26 mouse cellular contexts compared by ENCODE assay signal in the genomic region with DNA sequence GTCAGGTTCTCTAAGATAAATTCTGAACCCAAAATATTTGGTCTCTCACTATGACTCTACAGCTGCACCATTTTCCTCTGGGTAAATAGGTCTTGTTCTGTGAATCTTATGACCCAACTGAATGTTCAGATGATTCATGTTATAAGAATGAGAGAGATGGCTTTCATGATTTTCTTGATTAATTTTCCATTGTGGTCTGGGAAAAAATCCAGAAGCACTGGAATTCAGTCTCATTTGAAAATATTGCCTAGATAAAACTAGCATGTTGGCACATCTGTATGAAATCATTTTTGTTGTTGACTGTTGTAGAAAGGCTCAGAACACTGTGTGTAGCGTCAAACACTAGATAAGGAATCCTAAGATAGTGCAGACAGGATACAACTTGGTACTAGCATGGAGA.
A peak's percentile ranks its signal among the peaks of the same experiment; 100 is the strongest.
DNase-seq lines count a peak whose midpoint lies in the region; ATAC-seq lines count a peak whose summit lies in the region.
"Had no signal": no experiment of that assay in that cellular context is flagged by ENCODE, and none has a peak within 500 bp of the region (broad histone marks: within the 10 kb centered on the region; RNA-seq: fewer than 3 reads in every experiment).

No protein-coding gene starts in this region.

- H3K27me3 ChIP-seq in hindbrain, embryonic 11.5 days (ENCODE audit: control insufficient read depth, insufficient read depth, low read length) = no peaks in the 10 kb centered on the region
- H3K27me3 ChIP-seq: CH12.LX, Patski had no signal

- H3K9ac ChIP-seq in hindbrain, embryonic 11.5 days (ENCODE audit: low read depth, low read length) = no peak overlapping the region

- H3K27ac ChIP-seq in hindbrain, embryonic 11.5 days (ENCODE audit: low read depth, low read length) = no peak overlapping the region

- no peak overlapping the region for H3K4me2 ChIP-seq in hindbrain, embryonic 11.5 days (replicated peaks; ENCODE audit: low read depth, low read length)

- ATAC-seq in hindbrain, embryonic 11.5 days (ENCODE audit: low FRiP score) = no peak
- ATAC-seq: activated CD4-positive, CD25-positive, alpha-beta regulatory T cell, adult 4 months; CD4-positive, CD25-positive, alpha-beta regulatory T cell, adult 4 months; Patski had no signal

- 81% methylated on average over 1 of the region's 1 CpGs for WGBS in hindbrain, embryonic 11.5 days

- no peaks in the 10 kb centered on the region for H3K4me1 ChIP-seq in hindbrain, embryonic 11.5 days (replicated peaks; ENCODE audit: control insufficient read depth, insufficient read depth, low read length)

- H3K36me3 ChIP-seq in hindbrain, embryonic 11.5 days (ENCODE audit: control insufficient read depth, insufficient read depth, low read length) = no peaks in the 10 kb centered on the region
- H3K36me3 ChIP-seq: G1E had no signal

- DNase-seq in 3134 (ENCODE audit: extremely low read depth, insufficient read length, low spot score) (peak; percentile 37), 3T3-L1 (ENCODE audit: low read depth, low spot score) (peak; percentile 2), NIH3T3 (ENCODE audit: low read depth) (peak; percentile 1)
- peak; percentile 94 for DNase-seq in Muller cell, postnatal 12 days (ENCODE audit: inconsistent ontology term)
- DNase-seq in retina, postnatal 1 day = no peak
- no peak for DNase-seq in right cerebral cortex, postnatal 14 days
- no peak for DNase-seq in heart, adult 8-10 months (ENCODE audit: low spot score)
- no peak for DNase-seq in hindbrain, embryonic 11.5 days (ENCODE audit: low spot score)
- DNase-seq: adrenal gland, adult 2 months; adrenal gland, adult 8-10 months; adrenal gland, postnatal 10 days; adrenal gland, postnatal 14 days; adrenal gland, postnatal 25 days; adrenal gland, postnatal 36 days; B cell, adult 2 months; cerebellum, adult 11 months; cerebellum, adult 11-12 months; cerebellum, adult 18-20 months; cerebellum, adult 2 months; cerebellum, adult 8-10 months; cerebellum, adult 9-10 months had no signal

- no peaks in the 10 kb centered on the region for H3K9me3 ChIP-seq in hindbrain, embryonic 11.5 days (ENCODE audit: control insufficient read depth, low read length)
- H3K9me3 ChIP-seq: G1E had no signal

- H3K4me3 ChIP-seq in hindbrain, embryonic 11.5 days (ENCODE audit: low read depth, low read length) = no peak overlapping the region

Comparison
In these comparisons a context has a peak if more than half of its experiments do, and no peak if none do; other contexts are left out.
1. DNase-seq: peak in 3134 (single experiment), 3T3-L1 (single experiment), Muller cell, postnatal 12 days (single experiment) and NIH3T3 (single experiment); none in retina, postnatal 1 day (single experiment), right cerebral cortex, postnatal 14 days (single experiment), heart, adult 8-10 months (single experiment) and hindbrain, embryonic 11.5 days (single experiment).